In the genomic region with DNA sequence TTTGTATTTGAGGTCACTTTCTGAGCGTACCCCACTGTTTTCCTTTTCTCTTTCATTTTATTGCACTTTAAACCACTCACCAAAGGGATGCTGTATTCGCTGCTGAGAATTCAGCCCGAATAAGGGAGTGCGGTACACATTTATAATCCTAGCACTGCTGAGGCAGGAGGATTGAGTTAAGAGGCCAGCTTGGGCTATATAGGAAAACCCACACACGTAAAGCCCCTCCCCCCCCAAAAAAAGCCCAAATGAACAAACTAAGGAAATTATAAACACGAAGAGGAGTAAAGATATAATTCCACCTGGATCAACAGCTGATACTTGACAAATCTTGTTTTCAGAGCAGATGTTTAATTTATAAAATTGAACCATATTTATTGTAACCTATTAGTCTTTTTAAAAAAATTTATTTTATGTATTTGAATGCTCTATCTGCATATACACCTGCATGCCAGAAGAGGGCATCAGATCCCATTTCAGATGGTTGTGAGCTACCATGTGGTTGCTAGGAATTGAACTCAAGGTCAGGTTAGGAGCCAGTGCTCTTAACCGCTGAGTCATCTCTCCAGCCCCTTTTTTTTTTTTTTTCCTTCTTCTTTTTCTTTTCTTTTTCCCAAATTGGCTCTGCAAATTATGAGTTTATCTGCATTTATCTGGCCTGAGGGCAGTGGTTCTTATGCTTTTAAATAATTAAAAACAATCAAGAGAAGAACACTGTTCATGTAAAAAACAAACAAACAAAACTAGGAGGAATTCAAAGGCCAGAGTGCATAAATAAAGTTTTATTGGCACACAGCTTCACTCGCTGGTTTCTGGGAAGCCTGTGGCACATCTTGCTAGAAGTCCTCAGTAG, we compare ENCODE assay signal across 9 mouse cellular contexts. TPM values are rescaled to one million over a fixed set of nuclear protein-coding genes. Genes with fewer than 3 reads are reported as not detected.
DNase-seq lines count a peak whose midpoint lies in the region; ATAC-seq and TF ChIP-seq lines count a peak whose summit lies in the region.
"Had no signal": no experiment of that assay in that cellular context is flagged by ENCODE, and none has a peak within 500 bp of the region (broad histone marks: within the 10 kb centered on the region; RNA-seq: fewer than 3 reads in every experiment).

No protein-coding gene starts in this region.

- CTCF ChIA-PET in Patski (lab: Charles Lee): interaction anchor here (0.8 to 1.9 kb wide), 3 partner anchors 9 to 133 kb away, joined by 3 to 8 read pairs (median 5); no protein-coding TSS in a partner anchor

- POLR2A ChIA-PET in Patski (lab: Charles Lee): interaction anchor here (0.7 kb wide), 2 partner anchors 80 to 523 kb away, joined by 3 to 5 read pairs; no protein-coding TSS in a partner anchor

- ATAC-seq in kidney, postnatal 0 days (replicated peaks; ENCODE audit: low FRiP score, low read depth): no peak
- no peak for ATAC-seq in Patski
- ATAC-seq in hindbrain, embryonic 13.5 days (ENCODE audit: low FRiP score): no peak
- no peak for ATAC-seq in midbrain, embryonic 14.5 days (ENCODE audit: low FRiP score, low TSS enrichment)
- no peak for ATAC-seq in erythroid progenitor cell, adult 5-6 weeks (replicated peaks; ENCODE audit: low FRiP score, poor library complexity, severe bottlenecking)

- no peak overlapping the region for H3K27ac ChIP-seq in kidney, postnatal 0 days
- H3K27ac ChIP-seq in hindbrain, embryonic 13.5 days: no peak overlapping the region
- no peak overlapping the region for H3K27ac ChIP-seq in midbrain, embryonic 14.5 days (replicated peaks; ENCODE audit: low read depth, low read length)

- in situ Hi-C loops in Patski (cut with MboI; ENCODE audit: low pct_unique_long_range_greater_than_20kb): no loop called here

- no peaks in the 10 kb centered on the region for H3K4me1 ChIP-seq in kidney, postnatal 0 days (replicated peaks; ENCODE audit: insufficient read depth, low read length)
- peaks cover 12% of the 10 kb centered on the region for H3K4me1 ChIP-seq in hindbrain, embryonic 13.5 days (replicated peaks)
- 0 out of 2 replicates have a peak, but pooled peaks cover 3% of the 10 kb centered on the region for H3K4me1 ChIP-seq in midbrain, embryonic 14.5 days (ENCODE audit: control insufficient read depth, insufficient read depth, low read length)

- no peaks in the 10 kb centered on the region for H3K36me3 ChIP-seq in kidney, postnatal 0 days (ENCODE audit: insufficient read depth, low read length)
- no peaks in the 10 kb centered on the region for H3K36me3 ChIP-seq in hindbrain, embryonic 13.5 days
- H3K36me3 ChIP-seq in midbrain, embryonic 14.5 days (ENCODE audit: control insufficient read depth, insufficient read depth, low read length): no peaks in the 10 kb centered on the region

- DNase-seq in kidney, postnatal 0 days (ENCODE audit: low spot score): no peak
- DNase-seq in kidney, adult 8-10 months: no peak
- DNase-seq in Patski (ENCODE audit: low read depth, low spot score): no peak
- no peak for DNase-seq in midbrain, embryonic 14.5 days
- DNase-seq in right cerebral cortex, postnatal 10 days (ENCODE audit: low spot score in 2 of 2): no peak
- no peak for DNase-seq in adrenal gland, adult 8-10 months
- DNase-seq: kidney, postnatal 10 days had no signal

- 51% methylated on average over 8 of the region's 8 CpGs for WGBS in kidney, postnatal 0 days
- WGBS in hindbrain, embryonic 13.5 days: 61% methylated on average over 8 of the region's 8 CpGs
- 61% methylated on average over 8 of the region's 8 CpGs for WGBS in midbrain, embryonic 14.5 days

- H3K4me3 ChIP-seq in kidney, postnatal 0 days (replicated peaks; ENCODE audit: low read depth, low read length): peak overlapping the region; percentile 46
- H3K4me3 ChIP-seq in hindbrain, embryonic 13.5 days: no peak overlapping the region
- no peak overlapping the region for H3K4me3 ChIP-seq in midbrain, embryonic 14.5 days (replicated peaks; ENCODE audit: low read depth, low read length)

- H3K9me3 ChIP-seq in kidney, postnatal 0 days (replicated peaks; ENCODE audit: low read length): no peaks in the 10 kb centered on the region
- H3K9me3 ChIP-seq in hindbrain, embryonic 13.5 days: no peaks in the 10 kb centered on the region
- H3K9me3 ChIP-seq in midbrain, embryonic 14.5 days (ENCODE audit: control insufficient read depth, low read length): no peaks in the 10 kb centered on the region

- peak; percentile 50 for TF ChIP-seq CTCF in kidney, postnatal 0 days (IDR thresholded peaks at IDR 0.05; ENCODE audit: low read depth)
- peak; percentile 49 for TF ChIP-seq CTCF in Patski (IDR thresholded peaks at IDR 0.05)

- peak overlapping the region; percentile 78 for H3K4me2 ChIP-seq in kidney, postnatal 0 days (ENCODE audit: low read length)
- peak overlapping the region; percentile 56 for H3K4me2 ChIP-seq in hindbrain, embryonic 13.5 days
- peak overlapping the region; percentile 52 for H3K4me2 ChIP-seq in midbrain, embryonic 14.5 days (ENCODE audit: low read length)

- peak overlapping the region; percentile 66; the same call in 1 of the 2 replicates for H3K9ac ChIP-seq in kidney, postnatal 0 days (ENCODE audit: low read depth, low read length)
- H3K9ac ChIP-seq in hindbrain, embryonic 13.5 days: no peak overlapping the region
- H3K9ac ChIP-seq in midbrain, embryonic 14.5 days (replicated peaks; ENCODE audit: low read length): no peak overlapping the region

- no peaks in the 10 kb centered on the region for H3K27me3 ChIP-seq in kidney, postnatal 0 days (ENCODE audit: insufficient read depth, low read length)
- H3K27me3 ChIP-seq in Patski: no peaks in the 10 kb centered on the region
- H3K27me3 ChIP-seq in hindbrain, embryonic 13.5 days: peaks cover 27% of the 10 kb centered on the region
- H3K27me3 ChIP-seq in midbrain, embryonic 14.5 days (ENCODE audit: control insufficient read depth, insufficient read depth, low read length): peaks cover 16% of the 10 kb centered on the region; the same call in 1 of the 2 replicates

RNA-seq across cellular contexts. Expression of gene Acacb, which starts 30.4 kb away (rescaled TPM):
- 4.4 and 4.6 TPM in 2 replicates for polyA plus RNA-seq in kidney, postnatal 0 days (2015; fragmentation: Nextera tagmentation; extraction: Ambion mirVana)
- 13.4 TPM for polyA plus RNA-seq in Patski (2021)
- polyA plus RNA-seq in hindbrain, embryonic 13.5 days (2015; fragmentation: Nextera tagmentation; extraction: Ambion mirVana): 1.9 and 3.2 TPM in 2 replicates
- polyA plus RNA-seq in midbrain, embryonic 14.5 days (2014; fragmentation: Nextera tagmentation; extraction: Ambion mirVana): 3.6 and 5.6 TPM in 2 replicates
- 1.3 TPM in 1 of 2 replicates, not detected in the other for total RNA-seq in erythroid progenitor cell, adult 5-6 weeks (2015; ENCODE audit: low replicate concordance)
- not detected in 2 replicates for total RNA-seq in erythroid progenitor cell, adult 5-6 weeks (2017; ENCODE audit: low replicate concordance)
- 10 to 100 TPM; 68.9 to 85.3 (median 72.7) TPM for total RNA-seq in adrenal gland, adult 8-10 months (2022)

RNA-seq across cellular contexts. Expression of gene Ung, which starts 46.6 kb away (rescaled TPM):
- polyA plus RNA-seq in kidney, postnatal 0 days (2015; fragmentation: Nextera tagmentation; extraction: Ambion mirVana): 31.1 and 34.6 TPM in 2 replicates
- polyA plus RNA-seq in Patski (2021): 13.2 TPM
- 10.4 and 11.1 TPM in 2 replicates for polyA plus RNA-seq in hindbrain, embryonic 13.5 days (2015; fragmentation: Nextera tagmentation; extraction: Ambion mirVana)
- 5.4 TPM in 2 replicates for polyA plus RNA-seq in midbrain, embryonic 14.5 days (2014; fragmentation: Nextera tagmentation; extraction: Ambion mirVana)
- 1.1 and 3.4 TPM in 2 replicates for total RNA-seq in erythroid progenitor cell, adult 5-6 weeks (2015; ENCODE audit: low replicate concordance)
- 1.7 and 5.5 TPM in 2 replicates for total RNA-seq in erythroid progenitor cell, adult 5-6 weeks (2017; ENCODE audit: low replicate concordance)
- 1 to 10 TPM; 2.4 to 3.1 (median 2.8) TPM for total RNA-seq in adrenal gland, adult 8-10 months (2022)

RNA-seq across cellular contexts. Expression of gene Alkbh2, which starts 48.8 kb away (rescaled TPM):
- 11.1 and 12.2 TPM in 2 replicates for polyA plus RNA-seq in kidney, postnatal 0 days (2015; fragmentation: Nextera tagmentation; extraction: Ambion mirVana)
- polyA plus RNA-seq in Patski (2021): 34.1 TPM
- 5.4 and 6.3 TPM in 2 replicates for polyA plus RNA-seq in hindbrain, embryonic 13.5 days (2015; fragmentation: Nextera tagmentation; extraction: Ambion mirVana)
- polyA plus RNA-seq in midbrain, embryonic 14.5 days (2014; fragmentation: Nextera tagmentation; extraction: Ambion mirVana): 5.2 and 5.3 TPM in 2 replicates
- total RNA-seq in erythroid progenitor cell, adult 5-6 weeks (2015; ENCODE audit: low replicate concordance): 1.7 and 7.9 TPM in 2 replicates
- not detected in 2 replicates for total RNA-seq in erythroid progenitor cell, adult 5-6 weeks (2017; ENCODE audit: low replicate concordance)
- 10 to 100 TPM in 3 of 4 experiments, 1 to 10 TPM in 1; 5.8 to 13.5 (median 11.7) TPM for total RNA-seq in adrenal gland, adult 8-10 months (2022)
